Mouse (Mus musculus) kidney, embryonic 16.5 days (tissue): ENCODE measurements around the gene Slc16a10. TPM values are rescaled to one million over a fixed set of nuclear protein-coding genes. Genes with fewer than 3 reads are reported as not detected.

Experiments used
- ATAC-seq: fragments of 200-750 bp; cut with Nextera tagmentation; 2 replicates; pipeline ENCODE4 v1.8.0; 2017; ENCODE audit warnings: moderate TSS enrichment; ENCODE audit not compliant: low FRiP score, low TSS enrichment
- H3K27ac ChIP-seq: fragments of 300-500 bp; sonication (generic); 2 replicates; pipeline ENCODE4 v1.5.1; 2014; ENCODE audit warnings: low read length
- H3K27me3 ChIP-seq: fragments of 300-500 bp; sonication (generic); 2 replicates; pipeline ENCODE4 v1.6.1; 2014; ENCODE audit warnings: low read length, control low read depth, mixed read lengths; ENCODE audit not compliant: insufficient read depth
- H3K36me3 ChIP-seq: fragments of 300-500 bp; sonication (generic); 2 replicates; pipeline ENCODE4 v1.6.1; 2014; ENCODE audit warnings: low read length, control low read depth, mixed read lengths; ENCODE audit not compliant: insufficient read depth
- H3K4me1 ChIP-seq: fragments of 300-500 bp; sonication (generic); 2 replicates; pipeline ENCODE4 v1.6.1; 2014; ENCODE audit warnings: low read length, control low read depth, mixed read lengths; ENCODE audit not compliant: insufficient read depth
- H3K4me2 ChIP-seq: fragments of 300-500 bp; sonication (generic); replicated peaks from 2 replicates; pipeline ENCODE4 v1.6.1; 2014; ENCODE audit warnings: low read depth, low read length
- H3K4me3 ChIP-seq: fragments of 300-500 bp; sonication (generic); 2 replicates; pipeline ENCODE4 v1.5.1; 2014; ENCODE audit warnings: mild to moderate bottlenecking, low read length
- H3K9ac ChIP-seq: fragments of 300-500 bp; sonication (generic); replicated peaks from 2 replicates; pipeline ENCODE4 v1.6.1; 2014; ENCODE audit warnings: low read length
- H3K9me3 ChIP-seq: fragments of 300-500 bp; sonication (generic); 2 replicates; pipeline ENCODE4 v1.6.1; 2016; ENCODE audit warnings: low read length, control low read depth
- WGBS: fragments of 180-500 bp; shearing (Covaris S2); extraction: QIAGEN DNeasy Blood & Tissue Kit; methylation state at CpG from one replicate; pipeline ENCODE4 v1.1.7; 2014; 5-methylcytosine and 5-hydroxymethylcytosine counted together
- polyA plus RNA-seq: library from polyadenylated mRNA; unstranded; fragments of >200 nt; fragmentation: Nextera tagmentation; extraction: Ambion mirVana; gene quantifications from 2 replicates; pipeline ENCODE4 v1.2.1, GENCODE M21; 2015

The Slc16a10 gene
- polyA plus RNA-seq, 1 experiment from 2014 or later, result 10.3 TPM

GRCm38 (mm10) chr10:40079256-40079655 lies 62.8 kb downstream of the Slc16a10 start:
- Histone ChIP-seq H3K4me3 (no peak overlapping the region), H3K4me1 (peaks cover 9% of the 10 kb centered on the region), H3K9ac (no peak overlapping the region), H3K36me3 (no peaks in the 10 kb centered on the region), H3K27me3 (no peaks in the 10 kb centered on the region), H3K9me3 (no peaks in the 10 kb centered on the region), H3K4me2 (no peak overlapping the region), H3K27ac (no peak overlapping the region)
- WGBS, result 72% methylated on average over 2 of the region's 2 CpGs
- ATAC-seq, result no peak

DNA sequence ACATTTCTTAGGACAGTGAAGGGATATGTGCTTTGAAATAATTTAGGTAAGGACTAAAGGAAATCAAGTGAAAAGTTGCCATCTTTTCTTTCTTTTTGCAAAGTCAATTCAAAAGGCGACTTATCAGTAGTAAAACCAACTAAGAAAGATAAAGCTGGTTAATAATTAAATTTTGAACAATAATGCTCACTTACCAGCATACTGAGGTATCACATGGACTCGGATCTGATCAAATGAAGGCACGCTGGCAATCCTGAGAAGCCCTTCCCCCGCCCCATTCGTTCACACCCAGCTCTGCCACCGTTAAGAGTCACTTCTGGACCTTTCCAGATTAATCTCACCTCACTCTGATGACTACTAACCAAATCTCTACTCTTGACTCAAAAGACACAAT lies 64.1 kb downstream of the Slc16a10 start:
- Histone ChIP-seq H3K27me3 (no peaks in the 10 kb centered on the region), H3K9me3 (no peaks in the 10 kb centered on the region), H3K4me3 (no peak overlapping the region), H3K36me3 (no peaks in the 10 kb centered on the region), H3K27ac (no peak overlapping the region), H3K4me1 (peaks cover 7% of the 10 kb centered on the region; the same call in 1 of the 2 replicates), H3K9ac (no peak overlapping the region), H3K4me2 (no peak overlapping the region)
- ATAC-seq, result no peak
- 75% methylated on average over 6 of the region's 6 CpGs for WGBS

GRCm38 (mm10) chr10:40077346-40077959 lies 64.6 kb downstream of the Slc16a10 start:
- Histone ChIP-seq H3K9ac (no peak overlapping the region), H3K4me1 (peaks cover 7% of the 10 kb centered on the region; the same call in 1 of the 2 replicates), H3K4me2 (no peak overlapping the region), H3K27me3 (no peaks in the 10 kb centered on the region), H3K4me3 (no peak overlapping the region), H3K36me3 (no peaks in the 10 kb centered on the region), H3K27ac (no peak overlapping the region), H3K9me3 (no peaks in the 10 kb centered on the region)
- WGBS, result 82% methylated on average over 4 of the region's 4 CpGs
- no peak for ATAC-seq

DNA sequence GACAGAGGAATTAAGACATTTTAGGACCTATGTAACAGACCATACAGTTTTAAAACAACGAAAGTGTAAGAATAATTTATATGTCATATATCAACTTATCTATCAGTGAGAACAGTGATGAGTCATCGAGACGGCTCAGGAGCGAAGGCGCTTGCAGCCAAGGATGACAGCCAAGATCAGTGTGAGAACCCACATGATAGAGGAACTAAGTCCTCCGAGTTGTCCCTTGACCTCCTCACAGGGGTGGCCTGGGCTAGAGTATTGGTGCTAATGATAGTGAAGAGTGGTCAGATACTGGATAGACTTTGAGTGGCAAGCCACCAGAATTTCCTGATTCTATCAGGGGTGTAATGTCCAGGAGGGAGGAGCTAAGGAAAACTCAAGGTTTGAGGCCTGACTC lies 68.5 kb downstream of the Slc16a10 start:
- H3K4me3 ChIP-seq, result no peak overlapping the region
- H3K9ac ChIP-seq, result no peak overlapping the region
- H3K27ac ChIP-seq, result no peak overlapping the region
- H3K9me3 ChIP-seq, result no peaks in the 10 kb centered on the region
- 85% methylated on average over 6 of the region's 6 CpGs for WGBS
- no peaks in the 10 kb centered on the region for H3K36me3 ChIP-seq
- H3K4me2 ChIP-seq, result no peak overlapping the region
- no peak for ATAC-seq
- no peaks in the 10 kb centered on the region for H3K27me3 ChIP-seq
- H3K4me1 ChIP-seq, result peaks cover 2% of the 10 kb centered on the region; the same call in 1 of the 2 replicates

GRCm38 (mm10) chr10:40070684-40071083 lies 71.4 kb downstream of the Slc16a10 start:
- no peak overlapping the region for H3K4me3 ChIP-seq
- peaks cover 9% of the 10 kb centered on the region for H3K4me1 ChIP-seq
- no peak for ATAC-seq
- H3K27me3 ChIP-seq, result no peaks in the 10 kb centered on the region
- no peak overlapping the region for H3K4me2 ChIP-seq
- H3K36me3 ChIP-seq, result no peaks in the 10 kb centered on the region
- WGBS, result 60% methylated on average over 9 of the region's 9 CpGs
- H3K27ac ChIP-seq, result no peak overlapping the region
- H3K9me3 ChIP-seq, result no peaks in the 10 kb centered on the region
- H3K9ac ChIP-seq, result no peak overlapping the region

- peaks cover 11% of the 10 kb centered on the region for H3K4me1 ChIP-seq
- no peak for ATAC-seq
- H3K4me3 ChIP-seq, result no peak overlapping the region
- no peaks in the 10 kb centered on the region for H3K27me3 ChIP-seq
- no peak overlapping the region for H3K9ac ChIP-seq
- WGBS, result 51% methylated on average over 4 of the region's 4 CpGs
- H3K36me3 ChIP-seq, result no peaks in the 10 kb centered on the region
- H3K9me3 ChIP-seq, result no peaks in the 10 kb centered on the region
- H3K27ac ChIP-seq, result no peak overlapping the region
- no peak overlapping the region for H3K4me2 ChIP-seq
These were observed 72.8 kb downstream of the Slc16a10 start for GRCm38 (mm10) chr10:40069270-40069669.

GRCm38 (mm10) chr10:40068595-40068994 lies 73.5 kb downstream of the Slc16a10 start:
- no peak overlapping the region for H3K9ac ChIP-seq
- no peak overlapping the region for H3K27ac ChIP-seq
- H3K27me3 ChIP-seq, result no peaks in the 10 kb centered on the region
- no peaks in the 10 kb centered on the region for H3K36me3 ChIP-seq
- 69% methylated on average over 10 of the region's 10 CpGs for WGBS
- H3K9me3 ChIP-seq, result no peaks in the 10 kb centered on the region
- no peak overlapping the region for H3K4me3 ChIP-seq
- H3K4me1 ChIP-seq, result peaks cover 16% of the 10 kb centered on the region
- ATAC-seq, result 0 out of 2 replicates have a peak, but pooled peaks have one; percentile 23
- no peak overlapping the region for H3K4me2 ChIP-seq

DNA sequence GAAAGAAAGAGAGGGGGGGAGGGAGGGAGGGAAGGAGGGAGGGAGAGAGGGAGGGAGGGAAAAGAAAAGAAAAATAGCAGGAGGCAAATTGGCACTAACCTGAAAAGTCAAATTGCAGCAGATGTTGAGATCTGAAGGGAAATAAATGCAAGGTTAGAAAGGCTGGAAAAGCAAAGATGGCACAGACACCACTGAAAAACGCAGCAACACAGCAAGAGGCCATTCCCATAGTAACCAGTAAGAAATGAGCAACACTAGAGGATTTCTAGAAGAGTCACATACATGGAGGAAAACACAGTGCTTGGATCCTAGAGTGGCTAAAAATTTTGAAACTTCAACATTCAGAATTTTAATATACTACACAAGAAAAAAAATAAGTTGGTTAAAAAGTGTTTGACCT lies 74.5 kb downstream of the Slc16a10 start:
- Histone ChIP-seq H3K4me3 (no peak overlapping the region), H3K4me2 (no peak overlapping the region), H3K27me3 (no peaks in the 10 kb centered on the region), H3K36me3 (no peaks in the 10 kb centered on the region), H3K9me3 (no peaks in the 10 kb centered on the region), H3K27ac (no peak overlapping the region), H3K9ac (no peak overlapping the region), H3K4me1 (peaks cover 16% of the 10 kb centered on the region)
- 57% methylated on average over 1 of the region's 1 CpGs for WGBS
- ATAC-seq, result no peak

DNA sequence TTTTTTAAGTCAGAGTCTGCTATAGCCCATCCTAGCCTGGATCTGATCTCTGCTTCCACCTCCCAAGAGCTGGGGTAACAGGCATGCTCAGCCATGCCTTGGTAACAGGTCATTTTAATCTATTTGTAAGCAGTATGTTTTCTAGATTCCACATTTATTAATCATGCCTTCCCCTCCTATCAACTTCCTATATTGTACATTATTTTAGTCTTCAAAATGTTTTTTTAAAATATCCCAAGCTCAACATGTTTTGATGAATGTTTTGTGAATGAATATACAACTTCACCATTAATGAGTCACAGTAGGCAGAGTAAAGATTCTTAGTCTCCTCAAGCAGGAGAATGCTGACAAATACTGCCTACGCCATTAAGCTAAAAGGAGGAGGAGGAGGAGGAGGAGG lies 75.0 kb downstream of the Slc16a10 start:
- 63% methylated on average over 1 of the region's 1 CpGs for WGBS
- Histone ChIP-seq H3K4me3 (no peak overlapping the region), H3K27ac (no peak overlapping the region), H3K9ac (no peak overlapping the region), H3K4me2 (no peak overlapping the region), H3K4me1 (peaks cover 19% of the 10 kb centered on the region), H3K9me3 (no peaks in the 10 kb centered on the region), H3K27me3 (no peaks in the 10 kb centered on the region), H3K36me3 (no peaks in the 10 kb centered on the region)
- no peak for ATAC-seq

- no peaks in the 10 kb centered on the region for H3K36me3 ChIP-seq
- ATAC-seq, result no peak
- H3K4me2 ChIP-seq, result no peak overlapping the region
- no peaks in the 10 kb centered on the region for H3K27me3 ChIP-seq
- WGBS, result 63% methylated on average over 3 of the region's 3 CpGs
- H3K27ac ChIP-seq, result no peak overlapping the region
- H3K9me3 ChIP-seq, result no peaks in the 10 kb centered on the region
- no peak overlapping the region for H3K9ac ChIP-seq
- H3K4me3 ChIP-seq, result no peak overlapping the region
- peaks cover 31% of the 10 kb centered on the region for H3K4me1 ChIP-seq
These were observed 76.7 kb downstream of the Slc16a10 start for GRCm38 (mm10) chr10:40065357-40065756.
